Mouse (Mus musculus) heart, postnatal 4 days (tissue): ENCODE results near the gene Nckap1. TPM values are rescaled to one million over a fixed set of nuclear protein-coding genes. Genes with fewer than 3 reads are reported as not detected.
"Not testable (repeated sequence)": the region's sequence is repeated elsewhere in the genome, so short reads cannot be mapped to it uniquely, and the experiment has no call there.

Source experiments
- DNase-seq: peaks from one replicate; pipeline ENCODE4 v3.0.0; 2021
- microRNA-seq, 2 experiments: library from miRNA; unstranded; fragments of <30 nt; microRNA quantifications; one replicate each; pipeline ENCODE4 v1.2.0; 2021 to 2022
- total RNA-seq, 2 experiments: library from RNA; stranded (reverse); gene quantifications; 2 replicates each; pipeline ENCODE4 v1.2.3; 2021

Gene Nckap1
- total RNA-seq, 2 experiments from 2014 or later: 98.5 to 109 TPM

DNA sequence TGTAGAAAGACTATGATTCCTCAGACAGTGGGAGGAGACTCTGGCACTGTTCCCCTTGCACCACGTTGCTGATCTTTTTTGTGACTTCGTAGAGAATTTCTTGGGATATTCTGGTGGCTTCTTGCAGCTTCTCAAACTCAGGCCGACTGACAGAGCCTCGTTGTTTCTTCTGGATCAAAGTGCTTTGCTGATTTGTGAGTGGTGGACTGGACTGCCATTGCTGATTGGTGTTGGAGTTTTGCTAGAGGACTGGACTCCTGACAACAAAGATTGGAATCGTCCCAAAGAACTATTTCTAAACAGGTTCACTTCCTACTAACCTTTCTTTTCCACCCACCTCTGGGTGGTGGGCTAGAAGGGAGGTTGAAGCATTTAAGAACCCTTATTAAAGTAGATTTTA is 21.5 kb downstream of the Nckap1 start:
- no peak for DNase-seq

DNA sequence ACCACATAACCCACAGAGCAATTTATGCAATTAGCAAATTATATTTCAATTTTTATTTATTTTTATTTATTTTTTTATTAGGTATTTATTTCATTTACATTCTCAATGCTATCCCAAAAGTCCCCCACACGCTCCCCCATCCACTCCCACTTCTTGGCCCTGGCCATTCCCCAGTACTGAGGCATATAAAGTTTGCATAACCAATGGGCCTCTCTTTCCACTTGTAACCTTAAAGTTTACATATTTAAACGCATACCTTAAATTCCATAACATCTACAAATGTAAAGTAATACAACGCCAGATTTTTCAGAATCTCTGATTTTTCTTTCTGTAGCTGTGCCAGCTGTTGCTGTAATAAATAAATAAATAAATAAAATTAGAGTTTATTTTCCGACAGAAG is 26.7 kb downstream of the Nckap1 start:
- no peak for DNase-seq

DNA sequence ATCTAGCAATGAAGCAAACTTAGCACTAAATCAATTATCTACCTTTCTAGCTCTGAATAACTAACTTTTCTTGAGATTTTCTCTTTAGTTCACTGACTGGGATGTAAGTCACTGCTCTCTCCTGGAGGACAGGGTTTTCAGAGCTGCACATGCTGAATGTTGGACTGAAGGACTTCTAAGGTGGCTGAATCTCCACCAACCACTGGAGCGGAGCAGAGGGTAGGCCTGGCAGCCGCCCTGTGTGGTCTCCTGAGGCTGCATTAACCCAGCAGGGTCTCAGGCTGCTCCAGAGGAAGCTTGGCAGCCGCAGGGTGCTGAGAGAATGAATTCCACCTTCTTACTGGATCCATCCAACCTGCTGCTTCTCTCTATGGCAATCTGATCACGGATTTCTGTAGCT is 31.5 kb downstream of the Nckap1 start:
- DNase-seq: no peak

DNA sequence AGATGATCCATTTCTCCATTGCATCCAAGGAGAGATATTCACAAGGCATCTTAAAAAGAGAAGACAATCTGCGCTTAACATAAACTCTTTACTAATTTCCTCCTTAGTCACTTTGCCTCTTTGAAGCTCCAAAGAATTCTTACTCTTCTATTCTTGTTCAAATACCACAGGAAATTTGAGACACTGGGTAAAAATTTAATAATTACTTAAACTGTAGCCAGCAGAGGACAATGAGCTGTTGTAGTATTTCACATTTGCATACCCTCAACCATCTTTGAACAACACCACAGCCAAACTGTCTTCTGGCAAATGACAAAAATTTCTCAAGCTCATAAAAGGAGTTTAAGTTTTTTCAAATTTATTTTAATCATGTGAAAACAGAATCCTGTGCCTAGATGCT is 33.3 kb downstream of the Nckap1 start:
- no peak for DNase-seq

DNA sequence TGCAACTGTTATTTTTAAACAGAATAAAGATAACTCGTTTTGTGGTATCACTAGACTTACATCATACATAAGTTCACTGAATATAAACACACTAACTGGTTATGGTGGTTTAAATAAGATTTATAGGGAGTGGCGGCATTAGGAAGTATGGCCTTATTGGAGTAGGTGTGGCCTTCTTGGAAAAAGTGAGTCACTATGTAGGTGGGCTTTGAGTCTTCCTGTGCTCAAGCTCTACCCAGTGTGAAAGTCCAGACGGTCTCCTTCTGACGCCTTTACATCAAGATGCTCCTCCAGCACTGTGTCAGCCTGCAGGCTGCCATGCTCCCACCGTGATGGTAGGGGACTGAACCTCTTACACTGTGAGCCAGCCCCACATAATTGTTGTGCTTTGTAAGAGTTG is 38.4 kb downstream of the Nckap1 start:
- no peak for DNase-seq

DNA sequence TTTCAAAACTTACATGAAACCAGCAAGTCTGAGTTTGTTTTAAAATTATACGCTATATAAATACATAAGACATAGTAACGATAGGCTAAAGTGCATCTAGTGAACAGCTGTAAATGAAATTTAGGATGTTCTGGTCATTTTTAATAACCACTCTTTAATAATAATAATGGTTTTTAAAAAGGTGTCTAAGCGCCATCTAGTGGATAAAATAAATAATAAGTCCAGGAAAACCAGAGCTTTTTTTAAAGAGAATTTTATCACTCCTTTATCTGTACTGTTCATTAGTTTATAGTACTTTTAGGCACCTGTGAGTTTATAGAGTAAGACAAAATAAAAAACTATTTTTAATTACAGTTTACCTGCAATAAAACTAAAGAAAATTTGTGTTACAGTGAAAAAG is 44.0 kb downstream of the Nckap1 start:
- no peak for DNase-seq

DNA sequence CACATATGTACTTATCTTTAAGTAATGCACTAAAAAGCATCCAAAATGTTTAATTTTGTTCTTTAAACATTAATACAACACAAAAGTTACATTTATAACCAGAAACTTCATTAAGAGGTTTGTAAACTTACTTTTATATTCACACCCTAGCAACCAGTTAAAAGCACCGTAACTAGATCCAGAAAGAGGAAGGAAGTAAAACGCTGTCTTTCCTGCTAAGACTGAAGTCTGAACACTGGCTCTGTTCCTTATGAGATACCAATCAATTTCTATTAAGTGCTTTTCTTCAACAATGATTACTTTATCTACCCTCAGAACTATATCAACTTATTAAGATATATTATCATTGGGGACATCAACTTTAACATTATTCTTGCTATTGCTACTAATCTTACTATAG is 44.6 kb downstream of the Nckap1 start:
- DNase-seq: no peak

DNA sequence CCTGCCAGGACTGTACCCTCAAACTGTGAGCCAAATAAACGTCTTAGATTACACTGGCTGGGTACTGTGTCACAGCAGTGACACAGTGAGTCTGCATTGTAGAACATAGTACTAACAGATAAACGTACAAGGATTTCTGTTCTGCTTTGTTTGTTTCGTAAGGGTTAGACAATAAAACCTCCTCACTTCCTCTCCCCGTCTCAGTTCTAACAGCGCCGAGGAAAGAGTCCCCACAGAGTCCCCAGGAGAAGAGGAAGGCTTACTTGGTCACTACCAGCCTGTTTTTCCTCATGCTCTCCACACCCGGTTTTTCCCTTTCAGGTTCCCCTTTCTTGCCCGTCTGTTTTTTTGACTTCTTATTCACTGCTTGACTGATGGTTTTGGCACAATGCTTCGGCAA is 56.9 kb downstream of the Nckap1 start:
- DNase-seq: no peak

DNA sequence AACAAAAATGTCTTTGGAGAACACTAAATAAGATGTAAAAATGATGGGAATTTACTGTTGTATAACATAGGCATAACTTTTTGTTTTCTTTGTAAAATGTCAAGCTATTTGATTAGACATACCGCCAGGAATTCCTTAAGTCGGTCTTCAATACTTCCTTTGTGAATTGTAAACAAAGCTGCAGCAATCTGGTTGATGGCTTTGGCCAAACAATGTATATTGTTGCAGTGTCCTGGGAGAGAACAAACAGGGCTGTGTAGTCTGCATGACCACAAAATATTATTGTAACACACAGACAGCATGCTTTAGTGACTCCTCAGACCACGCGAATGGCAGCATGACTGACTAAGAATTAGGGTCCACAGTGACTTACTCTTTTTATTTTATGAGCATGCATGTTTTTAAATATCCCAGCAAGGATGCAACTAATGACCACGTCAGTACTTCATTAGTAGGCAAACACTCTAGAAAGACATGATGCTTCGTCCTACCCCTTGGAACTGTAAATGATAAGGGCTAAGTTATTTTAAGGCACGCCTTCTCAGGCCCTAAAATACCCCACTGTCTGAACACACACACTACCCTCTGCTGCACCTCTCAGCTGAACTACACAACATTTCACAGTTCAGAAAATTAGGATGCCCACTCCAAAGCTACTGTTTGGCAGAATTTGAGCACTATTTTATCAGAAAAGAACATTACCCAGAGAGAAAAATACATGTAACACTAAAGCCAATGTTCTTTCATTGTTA is 75.0 kb downstream of the Nckap1 start:
- DNase-seq: no peak

DNA sequence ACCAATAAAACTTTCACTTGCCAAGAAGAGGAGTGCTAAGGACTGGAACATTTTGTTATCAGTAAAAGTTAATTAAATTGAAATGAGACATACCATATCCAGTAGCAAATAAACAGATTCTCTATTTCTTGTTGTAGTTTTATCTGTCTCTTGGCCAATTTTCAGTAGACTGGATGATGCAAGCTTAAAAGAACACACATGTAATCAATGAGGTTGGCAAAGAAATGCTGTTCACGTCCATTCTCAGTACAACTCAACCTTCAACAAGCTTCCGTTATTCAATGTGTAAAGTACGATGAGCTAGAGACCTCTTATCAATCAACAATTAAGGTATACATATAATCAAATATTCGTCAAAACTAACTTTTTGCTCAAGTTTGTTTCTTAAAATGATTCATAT is 79.0 kb downstream of the Nckap1 start:
- DNase-seq: no peak

DNA sequence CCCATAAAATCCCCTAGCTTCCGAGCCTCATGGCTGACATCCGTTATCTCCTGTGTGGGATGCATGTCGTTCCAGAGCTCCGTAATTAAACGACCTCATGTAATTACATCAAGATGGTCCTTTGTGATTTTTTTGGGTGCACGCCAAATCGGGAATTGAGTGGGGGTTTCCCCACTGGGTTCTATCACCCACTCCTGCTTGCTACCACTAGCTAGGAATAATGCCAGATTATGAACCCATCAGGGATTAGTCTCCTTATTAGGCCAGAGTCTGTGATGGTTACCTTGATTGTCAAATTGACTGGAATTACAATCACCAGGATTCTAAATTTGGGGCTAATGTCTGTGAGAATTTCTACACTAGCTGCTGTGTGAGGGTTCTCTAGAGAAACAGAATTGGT is 85.9 kb downstream of the Nckap1 start:
- DNase-seq: not testable (repeated sequence)

DNA sequence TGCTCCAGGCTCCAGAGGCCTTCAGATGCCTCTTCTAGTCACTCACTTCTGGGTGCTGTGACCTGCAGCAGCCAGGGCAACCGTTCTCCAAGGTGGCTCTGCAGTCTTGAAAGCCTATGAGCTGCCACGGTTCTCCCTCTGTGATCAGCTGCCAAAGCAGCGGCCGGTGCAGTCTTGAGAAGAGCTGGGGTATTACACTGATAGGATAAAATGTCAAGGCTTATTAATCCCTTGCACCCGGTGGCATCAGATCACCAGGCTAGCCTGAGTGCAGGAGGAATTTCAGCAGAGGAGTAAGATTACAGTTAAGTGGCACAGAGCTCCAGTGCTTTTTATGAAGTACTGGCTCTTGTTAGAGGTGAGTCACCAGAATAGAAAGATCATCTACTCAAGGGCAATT is 94.3 kb downstream of the Nckap1 start:
- no peak for DNase-seq

DNA sequence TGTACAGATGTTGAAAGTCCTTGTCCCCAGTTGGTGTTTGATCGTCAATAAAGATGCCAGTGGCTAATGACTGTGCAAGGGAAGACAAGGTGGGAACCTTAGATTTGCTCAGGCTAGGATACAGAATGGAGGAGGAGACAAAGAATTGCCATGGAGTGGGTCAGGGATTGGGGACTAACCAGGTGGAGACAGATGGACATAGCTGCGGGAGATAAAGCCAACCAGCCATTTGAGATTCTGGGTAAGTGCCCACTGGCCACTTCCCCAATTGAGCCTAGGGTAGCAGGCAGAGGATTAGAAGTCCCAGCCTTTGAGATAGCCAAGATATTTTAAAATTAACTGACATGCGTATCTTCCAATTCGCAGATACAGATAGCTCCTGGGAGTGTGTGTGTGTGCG is 96.2 kb downstream of the Nckap1 start:
- no peak for DNase-seq

DNA sequence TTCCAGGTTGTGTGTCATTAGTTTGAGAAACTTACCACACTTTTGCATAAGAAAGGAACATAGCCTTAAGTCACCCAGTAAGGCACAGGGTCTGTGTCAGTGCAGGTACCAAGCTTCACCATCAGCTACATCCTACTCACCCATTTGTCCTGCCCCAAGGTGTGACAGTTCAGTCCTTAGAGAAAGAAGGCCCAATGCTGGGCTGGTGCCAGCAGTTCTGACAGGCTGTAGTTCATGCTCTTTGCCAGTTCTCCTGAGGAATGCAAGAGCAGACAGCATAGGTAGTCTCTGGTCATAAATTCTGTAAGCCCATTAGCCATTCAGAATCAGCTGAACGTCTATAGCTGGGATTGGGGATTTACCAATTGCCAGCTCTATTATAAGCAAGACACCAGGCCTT is 105.3 kb downstream of the Nckap1 start:
- no peak for DNase-seq

DNA sequence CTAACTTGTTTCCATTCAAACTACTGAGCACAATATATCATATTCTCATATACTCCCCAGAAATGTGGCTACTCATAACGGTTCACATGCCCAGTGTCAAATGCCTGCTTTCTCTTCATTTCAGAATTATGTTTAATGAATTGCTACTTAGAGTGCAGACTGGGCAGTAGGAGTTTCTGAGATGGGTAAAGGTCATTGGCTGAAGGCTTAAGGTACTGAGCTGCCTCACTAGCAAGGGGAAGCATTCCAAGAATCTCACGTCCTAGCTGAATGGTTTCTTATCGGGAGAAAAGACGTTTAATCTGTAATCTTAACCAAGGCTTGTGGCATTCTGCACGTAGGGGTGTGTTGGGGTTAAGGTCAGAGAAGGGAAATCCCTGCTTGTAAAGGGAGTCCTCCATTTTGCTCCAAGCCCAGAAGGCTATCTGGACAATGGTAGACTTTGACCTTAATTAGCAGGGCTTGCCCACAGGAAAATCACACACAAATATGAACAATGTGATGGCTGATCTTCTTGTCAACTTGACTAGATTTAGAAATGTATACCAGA is 106.9 kb downstream of the Nckap1 start:
- DNase-seq: no peak

DNA sequence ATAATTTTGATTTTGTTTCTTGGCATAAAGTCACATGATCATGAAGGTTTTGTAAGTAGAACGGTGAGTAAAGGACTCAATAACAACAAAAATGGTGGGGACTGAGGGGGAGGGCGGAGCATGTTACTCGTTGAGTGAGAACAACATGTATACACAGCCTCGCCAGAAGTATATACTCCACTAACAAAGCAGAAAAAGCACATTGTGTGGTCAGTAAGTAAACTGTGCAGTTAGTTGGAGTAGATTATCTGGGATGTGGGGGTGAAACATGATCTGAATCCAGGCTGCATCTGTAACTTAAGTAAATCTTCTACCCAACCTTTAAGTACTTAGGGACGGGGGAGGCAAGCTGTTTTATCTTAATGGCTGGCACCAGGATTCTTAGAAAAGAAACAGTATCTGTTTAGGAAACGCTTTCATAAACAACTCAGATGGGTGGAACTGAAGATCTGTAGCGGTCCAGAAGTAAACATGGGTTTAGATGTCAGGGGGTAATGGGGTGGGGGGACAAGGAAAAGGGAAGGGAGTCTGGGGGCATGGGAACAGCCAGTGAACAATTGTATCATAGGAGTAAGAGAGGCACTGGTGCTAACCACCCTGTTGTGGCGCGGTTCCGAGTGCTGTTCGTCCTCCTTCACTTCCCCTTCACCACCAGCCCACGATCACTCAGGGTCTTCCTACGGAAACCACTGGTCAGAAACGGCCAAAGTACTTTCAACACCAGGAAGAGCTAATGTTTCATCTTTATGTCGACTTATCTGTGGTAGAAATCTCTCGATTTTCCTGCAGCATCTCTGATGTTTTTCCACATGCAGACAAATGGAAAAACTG is 115.0 kb downstream of the Nckap1 start:
- no peak for DNase-seq

DNA sequence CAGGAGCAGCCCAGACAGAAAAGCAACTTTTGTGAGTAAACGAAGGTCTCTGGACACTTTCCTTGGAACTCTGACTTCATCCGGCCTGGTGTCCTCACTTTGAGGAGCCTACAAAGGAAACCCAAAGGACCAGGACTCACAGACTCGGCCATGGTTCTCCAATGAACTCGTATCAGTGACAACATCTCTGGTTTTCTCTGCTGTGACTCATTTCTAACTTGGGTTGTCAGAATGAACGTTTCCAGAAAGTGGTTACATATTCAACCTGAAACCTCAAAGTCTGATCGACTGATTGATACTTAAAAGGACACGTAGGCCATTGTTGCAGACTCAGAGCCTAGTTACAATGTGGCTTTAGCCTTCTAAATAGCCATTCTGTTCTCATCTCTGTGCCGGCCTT is 119.4 kb downstream of the Nckap1 start:
- DNase-seq: no peak

Small RNA genes within 50 kb of the gene (microRNA-seq; reads per million reads assigned to microRNA genes)
- 0 reads per million in 2 experiments for gene Mir684-1

Other genes starting within 250 kb of the Nckap1 start
- 1 to 10 TPM; 7.6 to 8.5 TPM for gene Frzb, start 133.8 kb downstream of the Nckap1 start, total RNA-seq
- gene Dusp19, start 35.7 kb upstream of the Nckap1 start, total RNA-seq: 1 to 10 TPM; 5.0 to 6.6 TPM
- 10 to 100 TPM; 10.1 to 13.4 TPM for gene Nup35, start 35.9 kb upstream of the Nckap1 start, total RNA-seq